Mouse (Mus musculus) hindbrain, embryonic 14.5 days (tissue): ENCODE results near the gene Wnt11. TPM values are rescaled to one million over a fixed set of nuclear protein-coding genes. Genes with fewer than 3 reads are reported as not detected.

Source experiments
- ATAC-seq: fragments of 200-750 bp; cut with Nextera tagmentation; 2 replicates; pipeline ENCODE4 v1.8.0; 2017; ENCODE audit warnings: moderate number of reproducible peaks, mild to moderate bottlenecking, moderate TSS enrichment, moderate library complexity; ENCODE audit not compliant: low FRiP score
- DNase-seq: peaks from one replicate; pipeline ENCODE4 v3.0.0-alpha.2; 2015; ENCODE audit warnings: low spot score
- H3K27ac ChIP-seq: fragments of 300-500 bp; sonication (generic); 2 replicates; pipeline ENCODE4 v1.5.1; 2014; ENCODE audit warnings: mild to moderate bottlenecking, moderate library complexity
- H3K27me3 ChIP-seq: fragments of 300-500 bp; sonication (generic); 2 replicates; pipeline ENCODE4 v1.6.1; 2014; ENCODE audit warnings: mild to moderate bottlenecking, low read length, mixed read lengths; ENCODE audit not compliant: control insufficient read depth, insufficient read depth
- H3K36me3 ChIP-seq: fragments of 300-500 bp; sonication (generic); replicated peaks from 2 replicates; pipeline ENCODE4 v1.6.1; 2014; ENCODE audit not compliant: control insufficient read depth, insufficient read depth
- H3K4me1 ChIP-seq: fragments of 300-500 bp; sonication (generic); replicated peaks from 2 replicates; pipeline ENCODE4 v1.6.1; 2014; ENCODE audit warnings: antibody characterized with exemption, low read length, mixed read lengths; ENCODE audit not compliant: control insufficient read depth, insufficient read depth
- H3K4me2 ChIP-seq: fragments of 300-500 bp; sonication (generic); replicated peaks from 2 replicates; pipeline ENCODE4 v1.6.1; 2014; ENCODE audit warnings: mild to moderate bottlenecking, moderate library complexity
- H3K4me3 ChIP-seq: fragments of 300-500 bp; sonication (generic); replicated peaks from 2 replicates; pipeline ENCODE4 v1.5.1; 2014; ENCODE audit warnings: mild to moderate bottlenecking, low read length
- H3K9ac ChIP-seq: fragments of 300-500 bp; sonication (generic); 2 replicates; pipeline ENCODE4 v1.6.1; 2014
- H3K9me3 ChIP-seq: fragments of 300-500 bp; sonication (generic); 2 replicates; pipeline ENCODE4 v1.6.1; 2016; ENCODE audit warnings: low read length; ENCODE audit not compliant: control insufficient read depth
- WGBS: fragments of 180-500 bp; shearing (Covaris S2); extraction: QIAGEN DNeasy Blood & Tissue Kit; methylation state at CpG from one replicate; pipeline ENCODE4 v1.1.7; 2014; 5-methylcytosine and 5-hydroxymethylcytosine counted together
- polyA plus RNA-seq: library from polyadenylated mRNA; unstranded; fragments of >200 nt; fragmentation: Nextera tagmentation; extraction: Ambion mirVana; gene quantifications from 2 replicates; pipeline ENCODE4 v1.2.1, GENCODE M21; 2014

Gene Wnt11
- polyA plus RNA-seq, 1 experiment from 2014 or later, result 2.3 TPM

DNA sequence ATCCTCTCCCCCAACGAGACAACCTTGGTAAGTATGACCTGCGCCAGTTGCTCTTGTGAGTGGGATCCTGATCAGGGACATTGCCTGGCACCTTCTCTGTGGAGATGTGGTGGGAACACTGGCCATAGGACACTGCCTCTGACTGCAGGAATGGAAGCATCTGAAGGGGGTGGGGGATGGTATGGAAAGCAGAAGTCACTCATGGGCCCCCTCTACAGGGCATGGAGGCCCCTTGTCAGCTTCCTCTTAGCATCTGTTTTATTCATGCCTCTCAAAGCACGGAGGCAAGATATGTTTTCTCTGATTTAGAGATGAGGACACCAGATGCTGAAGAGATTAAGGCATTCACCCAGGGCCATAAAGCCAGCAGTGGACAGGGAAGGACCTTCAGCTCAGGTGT lies 34.2 kb downstream of the Wnt11 start:
- H3K4me1 ChIP-seq, result peaks cover 13% of the 10 kb centered on the region; the same call in 1 of the 2 replicates
- H3K4me2 ChIP-seq, result no peak overlapping the region
- WGBS, result 60% methylated on average over 3 of the region's 3 CpGs
- no peaks in the 10 kb centered on the region for H3K36me3 ChIP-seq
- no peak overlapping the region for H3K9ac ChIP-seq
- no peak overlapping the region for H3K4me3 ChIP-seq
- H3K27ac ChIP-seq, result no peak overlapping the region
- H3K9me3 ChIP-seq, result no peaks in the 10 kb centered on the region
- H3K27me3 ChIP-seq, result no peaks in the 10 kb centered on the region
- ATAC-seq, result no peak
- no peak for DNase-seq

DNA sequence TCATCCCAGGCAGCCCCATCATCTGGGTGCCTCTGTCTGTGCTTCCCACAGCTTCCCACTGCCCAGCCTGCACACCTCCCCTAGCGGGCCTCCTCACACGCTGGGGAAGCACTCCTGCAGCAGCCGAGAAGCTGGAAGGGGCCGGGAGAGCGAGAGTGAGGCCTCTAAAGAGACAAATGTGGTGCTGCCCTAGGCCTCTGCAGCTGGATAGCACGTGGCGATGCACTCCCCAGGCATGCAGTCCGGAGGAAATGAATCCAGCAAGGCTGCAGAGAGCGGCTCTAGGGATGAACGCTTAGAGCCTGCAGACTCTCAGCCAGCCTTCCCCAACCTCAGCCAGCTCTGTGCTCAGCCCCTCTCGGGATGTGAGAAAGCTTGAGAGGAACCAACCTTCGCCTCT lies 35.9 kb downstream of the Wnt11 start:
- Histone ChIP-seq H3K9me3 (no peaks in the 10 kb centered on the region), H3K4me3 (no peak overlapping the region), H3K4me1 (peaks cover 13% of the 10 kb centered on the region; the same call in 1 of the 2 replicates), H3K9ac (no peak overlapping the region), H3K4me2 (no peak overlapping the region), H3K27me3 (no peaks in the 10 kb centered on the region), H3K36me3 (no peaks in the 10 kb centered on the region), H3K27ac (no peak overlapping the region)
- ATAC-seq, result no peak
- WGBS, result 27% methylated on average over 12 of the region's 12 CpGs
- no peak for DNase-seq

- Histone ChIP-seq H3K4me2 (no peak overlapping the region), H3K4me1 (peaks cover 17% of the 10 kb centered on the region; the same call in 1 of the 2 replicates), H3K4me3 (no peak overlapping the region), H3K9me3 (no peaks in the 10 kb centered on the region), H3K27me3 (no peaks in the 10 kb centered on the region), H3K27ac (no peak overlapping the region), H3K9ac (no peak overlapping the region), H3K36me3 (no peaks in the 10 kb centered on the region)
- no peak for DNase-seq
- 78% methylated on average over 12 of the region's 12 CpGs for WGBS
- ATAC-seq, result no peak
These were observed 37.0 kb downstream of the Wnt11 start for GRCm38 (mm10) chr7:98871882-98872281.

GRCm38 (mm10) chr7:98873316-98873715 lies 38.4 kb downstream of the Wnt11 start:
- H3K9me3 ChIP-seq, result no peaks in the 10 kb centered on the region
- H3K27me3 ChIP-seq, result no peaks in the 10 kb centered on the region
- H3K4me1 ChIP-seq, result peaks cover 13% of the 10 kb centered on the region; the same call in 1 of the 2 replicates
- no peak overlapping the region for H3K27ac ChIP-seq
- H3K4me3 ChIP-seq, result no peak overlapping the region
- no peaks in the 10 kb centered on the region for H3K36me3 ChIP-seq
- no peak overlapping the region for H3K9ac ChIP-seq
- DNase-seq (no peak), ATAC-seq (no peak)
- no peak overlapping the region for H3K4me2 ChIP-seq
- WGBS, result 79% methylated on average over 12 of the region's 12 CpGs

- Histone ChIP-seq H3K4me2 (no peak overlapping the region), H3K9ac (no peak overlapping the region), H3K36me3 (no peaks in the 10 kb centered on the region), H3K4me1 (peaks cover 13% of the 10 kb centered on the region; the same call in 1 of the 2 replicates), H3K27me3 (no peaks in the 10 kb centered on the region), H3K9me3 (no peaks in the 10 kb centered on the region), H3K27ac (no peak overlapping the region), H3K4me3 (no peak overlapping the region)
- DNase-seq (no peak), ATAC-seq (no peak)
- WGBS, result 61% methylated on average over 6 of the region's 6 CpGs
These were observed 39.6 kb downstream of the Wnt11 start for GRCm38 (mm10) chr7:98874411-98874951.

- WGBS, result 26% methylated on average over 13 of the region's 13 CpGs
- H3K27me3 ChIP-seq, result no peaks in the 10 kb centered on the region
- no peak overlapping the region for H3K4me3 ChIP-seq
- no peak overlapping the region for H3K9ac ChIP-seq
- ATAC-seq (peak; percentile 39; the same call in 1 of the 2 replicates), DNase-seq (no peak)
- H3K4me2 ChIP-seq, result no peak overlapping the region
- H3K36me3 ChIP-seq, result no peaks in the 10 kb centered on the region
- H3K4me1 ChIP-seq, result peaks cover 13% of the 10 kb centered on the region; the same call in 1 of the 2 replicates
- H3K9me3 ChIP-seq, result no peaks in the 10 kb centered on the region
- no peak overlapping the region for H3K27ac ChIP-seq
These were observed 40.6 kb downstream of the Wnt11 start for GRCm38 (mm10) chr7:98875390-98875990.

GRCm38 (mm10) chr7:98876119-98876518 lies 41.2 kb downstream of the Wnt11 start:
- Histone ChIP-seq H3K27ac (no peak overlapping the region), H3K9ac (no peak overlapping the region), H3K4me3 (no peak overlapping the region), H3K9me3 (no peaks in the 10 kb centered on the region), H3K27me3 (no peaks in the 10 kb centered on the region), H3K36me3 (no peaks in the 10 kb centered on the region), H3K4me1 (peaks cover 9% of the 10 kb centered on the region; the same call in 1 of the 2 replicates), H3K4me2 (0 out of 2 replicates have a peak overlapping the region, but pooled peaks have one; percentile 12)
- no peak for DNase-seq
- 30% methylated on average over 13 of the region's 13 CpGs for WGBS
- ATAC-seq, result no peak

DNA sequence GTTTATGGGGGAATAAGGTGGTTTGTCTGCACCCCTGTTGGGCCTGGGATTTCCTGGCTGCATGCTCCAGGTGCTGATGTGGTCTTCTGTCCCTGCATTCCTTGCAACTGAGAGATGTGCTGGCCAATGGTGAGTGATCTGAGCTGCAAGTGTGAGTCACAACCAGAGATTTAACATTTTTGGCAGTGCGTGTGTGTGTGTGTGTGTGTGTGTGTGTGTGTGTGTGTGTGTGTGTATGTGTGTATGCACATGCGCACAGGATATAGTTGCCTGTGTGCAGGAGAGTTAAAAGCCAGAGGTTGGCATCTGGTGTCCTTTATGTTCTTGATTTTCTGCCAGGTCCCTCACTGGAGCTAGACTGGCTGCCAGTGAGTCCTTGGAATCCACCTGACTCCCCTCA lies 44.3 kb downstream of the Wnt11 start:
- ATAC-seq (no peak), DNase-seq (no peak)
- H3K9me3 ChIP-seq, result no peaks in the 10 kb centered on the region
- no peak overlapping the region for H3K9ac ChIP-seq
- no peak overlapping the region for H3K4me2 ChIP-seq
- no peaks in the 10 kb centered on the region for H3K27me3 ChIP-seq
- no peaks in the 10 kb centered on the region for H3K36me3 ChIP-seq
- no peak overlapping the region for H3K4me3 ChIP-seq
- H3K27ac ChIP-seq, result no peak overlapping the region
- H3K4me1 ChIP-seq, result peaks cover 9% of the 10 kb centered on the region; the same call in 1 of the 2 replicates
- WGBS, result 88% methylated on average over 2 of the region's 2 CpGs

DNA sequence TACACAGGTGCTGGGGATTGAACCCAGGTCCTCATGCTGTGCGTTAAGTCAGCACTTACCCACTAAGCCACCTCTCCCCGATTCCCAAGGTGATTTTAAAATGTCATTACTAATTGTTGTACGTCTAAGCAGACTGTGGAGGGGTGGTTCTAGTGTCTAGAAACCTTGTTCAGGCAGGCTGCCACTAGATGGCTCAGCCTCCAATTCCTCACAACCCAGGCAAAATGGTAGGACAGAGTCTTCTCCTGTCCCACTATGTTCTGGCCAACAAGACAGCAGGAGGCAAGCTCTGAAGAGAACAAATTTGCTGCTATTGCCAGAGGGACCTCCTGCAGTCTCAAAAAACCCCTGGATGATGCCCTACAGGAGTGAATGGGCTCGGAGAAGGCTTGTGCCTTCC lies 47.0 kb downstream of the Wnt11 start:
- Histone ChIP-seq H3K36me3 (no peaks in the 10 kb centered on the region), H3K27me3 (no peaks in the 10 kb centered on the region), H3K9ac (no peak overlapping the region), H3K4me1 (0 out of 2 replicates have a peak, but pooled peaks cover 4% of the 10 kb centered on the region), H3K9me3 (no peaks in the 10 kb centered on the region), H3K4me3 (no peak overlapping the region), H3K4me2 (no peak overlapping the region), H3K27ac (no peak overlapping the region)
- DNase-seq (no peak), ATAC-seq (no peak)
- WGBS, result 70% methylated on average over 4 of the region's 4 CpGs
